8 mouse cellular contexts compared by ENCODE assay signal in genomic region chr10:80755291-80756015, GRCm38 (mm10). TPM values are rescaled to one million over a fixed set of nuclear protein-coding genes. Genes with fewer than 3 reads are reported as not detected.
DNase-seq lines count a peak whose midpoint lies in the region; ATAC-seq and TF ChIP-seq lines count a peak whose summit lies in the region.

No protein-coding gene starts in this region.

- TF ChIP-seq CTCF in testis, adult 2 months (IDR thresholded peaks at IDR 0.05; ENCODE audit: control insufficient read depth, insufficient read depth, insufficient replicate concordance, low read depth, low read length): no peak

- peak overlapping the region; percentile 94 for H3K27ac ChIP-seq in testis, adult 2 months (ENCODE audit: control insufficient read depth, insufficient read depth, low read depth, low read length)
- peak overlapping the region; percentile 77 for H3K27ac ChIP-seq in forebrain, embryonic 14.5 days (ENCODE audit: low read depth, low read length)
- H3K27ac ChIP-seq in liver, embryonic 12.5 days: peak overlapping the region; percentile 87
- H3K27ac ChIP-seq in stomach, embryonic 16.5 days (ENCODE audit: low read length): peak overlapping the region; percentile 62

- H3K4me2 ChIP-seq in forebrain, embryonic 14.5 days (ENCODE audit: low read length): peak overlapping the region; percentile 83
- H3K4me2 ChIP-seq in liver, embryonic 12.5 days: peak overlapping the region; percentile 87
- H3K4me2 ChIP-seq in stomach, embryonic 16.5 days (ENCODE audit: low read depth, low read length): peak overlapping the region; percentile 98

- under 1% methylated on average over 60 of the region's 75 CpGs for WGBS in forebrain, embryonic 14.5 days
- under 1% methylated on average over 74 of the region's 75 CpGs for WGBS in liver, embryonic 12.5 days (ENCODE audit: insufficient replicate concordance)
- WGBS in stomach, embryonic 16.5 days: under 1% methylated on average over 72 of the region's 75 CpGs

- no peak for DNase-seq in testis, postnatal 10 days (ENCODE audit: low spot score)
- DNase-seq in forebrain, embryonic 14.5 days (ENCODE audit: low spot score): no peak
- DNase-seq in adrenal gland, postnatal 25 days: no peak
- DNase-seq in spleen, postnatal 36 days (ENCODE audit: low spot score in 2 of 2): no peak
- no peak for DNase-seq in thymus, postnatal 36 days

- ATAC-seq in forebrain, embryonic 14.5 days: no peak
- ATAC-seq in liver, embryonic 12.5 days: peak; percentile 62
- no peak for ATAC-seq in stomach, embryonic 16.5 days (ENCODE audit: insufficient read depth, low FRiP score)

- H3K4me1 ChIP-seq in testis, adult 2 months (ENCODE audit: control insufficient read depth, insufficient read depth, low read length): peaks cover 41% of the 10 kb centered on the region
- peaks cover 28% of the 10 kb centered on the region for H3K4me1 ChIP-seq in forebrain, embryonic 14.5 days (ENCODE audit: control insufficient read depth, insufficient read depth, low read length)
- peaks cover 78% of the 10 kb centered on the region for H3K4me1 ChIP-seq in liver, embryonic 12.5 days
- H3K4me1 ChIP-seq in stomach, embryonic 16.5 days (ENCODE audit: control insufficient read depth, insufficient read depth, low read length): peaks cover 47% of the 10 kb centered on the region

- TF ChIP-seq POLR2A in testis, adult 2 months (IDR thresholded peaks at IDR 0.05; ENCODE audit: control insufficient read depth, low read depth, low read length): no peak

- no peaks in the 10 kb centered on the region for H3K36me3 ChIP-seq in testis, adult 2 months (ENCODE audit: control insufficient read depth, insufficient read depth, low read length)
- H3K36me3 ChIP-seq in forebrain, embryonic 14.5 days (ENCODE audit: control insufficient read depth, insufficient read depth, low read length): no peaks in the 10 kb centered on the region
- H3K36me3 ChIP-seq in liver, embryonic 12.5 days: 0 out of 2 replicates have a peak, but pooled peaks cover 2% of the 10 kb centered on the region
- H3K36me3 ChIP-seq in stomach, embryonic 16.5 days (ENCODE audit: control insufficient read depth, insufficient read depth, low read length): no peaks in the 10 kb centered on the region

- H3K9ac ChIP-seq in forebrain, embryonic 14.5 days (ENCODE audit: low read length): peak overlapping the region; percentile 95
- peak overlapping the region; percentile 96 for H3K9ac ChIP-seq in liver, embryonic 12.5 days
- H3K9ac ChIP-seq in stomach, embryonic 16.5 days (ENCODE audit: low read length): peak overlapping the region; percentile 95

- H3K27me3 ChIP-seq in testis, adult 2 months (ENCODE audit: control insufficient read depth, insufficient read depth, low read length): no peaks in the 10 kb centered on the region
- H3K27me3 ChIP-seq in forebrain, embryonic 14.5 days (replicated peaks; ENCODE audit: control insufficient read depth, insufficient read depth, low read length): no peaks in the 10 kb centered on the region
- no peaks in the 10 kb centered on the region for H3K27me3 ChIP-seq in liver, embryonic 12.5 days (replicated peaks)
- no peaks in the 10 kb centered on the region for H3K27me3 ChIP-seq in stomach, embryonic 16.5 days (ENCODE audit: control insufficient read depth, insufficient read depth, low read length)

- H3K9me3 ChIP-seq in forebrain, embryonic 14.5 days (replicated peaks; ENCODE audit: control insufficient read depth, low read length): no peaks in the 10 kb centered on the region
- H3K9me3 ChIP-seq in liver, embryonic 12.5 days (replicated peaks): no peaks in the 10 kb centered on the region
- no peaks in the 10 kb centered on the region for H3K9me3 ChIP-seq in stomach, embryonic 16.5 days (replicated peaks; ENCODE audit: control insufficient read depth, low read length)

- H3K4me3 ChIP-seq in testis, adult 2 months (ENCODE audit: control insufficient read depth, low read depth, low read length): peak overlapping the region; percentile 91
- peak overlapping the region; percentile 97 for H3K4me3 ChIP-seq in forebrain, embryonic 14.5 days (ENCODE audit: low read depth, low read length)
- peak overlapping the region; percentile 97 for H3K4me3 ChIP-seq in liver, embryonic 12.5 days
- H3K4me3 ChIP-seq in stomach, embryonic 16.5 days (replicated peaks; ENCODE audit: low read length): peak overlapping the region; percentile 92

RNA-seq across cellular contexts. Expression of gene Dot1l, which starts 0.4 kb away (rescaled TPM):
- 168 and 189 TPM in 2 replicates for polyA plus RNA-seq in testis, adult 2 months (2012; rRNA removed)
- 13.6 and 19.3 TPM in 2 replicates for polyA plus RNA-seq in forebrain, embryonic 14.5 days (2014; fragmentation: Nextera tagmentation; extraction: Ambion mirVana)
- 15.7 TPM in 2 replicates for polyA plus RNA-seq in liver, embryonic 12.5 days (2016; fragmentation: Nextera tagmentation; extraction: Ambion mirVana)
- polyA plus RNA-seq in stomach, embryonic 16.5 days (2015; fragmentation: Nextera tagmentation; extraction: Ambion mirVana): 11.8 and 13.9 TPM in 2 replicates
- total RNA-seq in adrenal gland, postnatal 25 days (2021): 97.3 and 102 TPM in 2 replicates

RNA-seq across cellular contexts. Expression of gene Ap3d1, which starts 13.4 kb away (rescaled TPM):
- polyA plus RNA-seq in testis, adult 2 months (2012; rRNA removed): 178 and 195 TPM in 2 replicates
- polyA plus RNA-seq in forebrain, embryonic 14.5 days (2014; fragmentation: Nextera tagmentation; extraction: Ambion mirVana): 81.0 and 99.5 TPM in 2 replicates
- polyA plus RNA-seq in liver, embryonic 12.5 days (2016; fragmentation: Nextera tagmentation; extraction: Ambion mirVana): 36.5 and 38.2 TPM in 2 replicates
- polyA plus RNA-seq in stomach, embryonic 16.5 days (2015; fragmentation: Nextera tagmentation; extraction: Ambion mirVana): 62.5 and 66.3 TPM in 2 replicates
- 94.4 and 102 TPM in 2 replicates for total RNA-seq in adrenal gland, postnatal 25 days (2021)

RNA-seq across cellular contexts. Expression of gene Sf3a2, which starts 42.5 kb away (rescaled TPM):
- polyA plus RNA-seq in testis, adult 2 months (2012; rRNA removed): 65.7 and 67.4 TPM in 2 replicates
- 66.6 and 71.7 TPM in 2 replicates for polyA plus RNA-seq in forebrain, embryonic 14.5 days (2014; fragmentation: Nextera tagmentation; extraction: Ambion mirVana)
- polyA plus RNA-seq in liver, embryonic 12.5 days (2016; fragmentation: Nextera tagmentation; extraction: Ambion mirVana): 53.5 and 54.1 TPM in 2 replicates
- polyA plus RNA-seq in stomach, embryonic 16.5 days (2015; fragmentation: Nextera tagmentation; extraction: Ambion mirVana): 51.3 and 53.7 TPM in 2 replicates
- 56.7 and 60.1 TPM in 2 replicates for total RNA-seq in adrenal gland, postnatal 25 days (2021)

RNA-seq across cellular contexts. Expression of gene Plekhj1, which starts 43.0 kb away (rescaled TPM):
- 41.4 and 45.8 TPM in 2 replicates for polyA plus RNA-seq in testis, adult 2 months (2012; rRNA removed)
- 140 and 143 TPM in 2 replicates for polyA plus RNA-seq in forebrain, embryonic 14.5 days (2014; fragmentation: Nextera tagmentation; extraction: Ambion mirVana)
- polyA plus RNA-seq in liver, embryonic 12.5 days (2016; fragmentation: Nextera tagmentation; extraction: Ambion mirVana): 134 and 137 TPM in 2 replicates
- 102 and 114 TPM in 2 replicates for polyA plus RNA-seq in stomach, embryonic 16.5 days (2015; fragmentation: Nextera tagmentation; extraction: Ambion mirVana)
- total RNA-seq in adrenal gland, postnatal 25 days (2021): 114 and 132 TPM in 2 replicates

RNA-seq across cellular contexts. Expression of gene Amh, which starts 49.6 kb away (rescaled TPM):
- polyA plus RNA-seq in testis, adult 2 months (2012; rRNA removed): 2.5 and 3.2 TPM in 2 replicates
- 0.10 TPM in 1 of 2 replicates, not detected in the other for polyA plus RNA-seq in forebrain, embryonic 14.5 days (2014; fragmentation: Nextera tagmentation; extraction: Ambion mirVana)
- polyA plus RNA-seq in liver, embryonic 12.5 days (2016; fragmentation: Nextera tagmentation; extraction: Ambion mirVana): 0.07 TPM in 1 of 2 replicates, not detected in the other
- polyA plus RNA-seq in stomach, embryonic 16.5 days (2015; fragmentation: Nextera tagmentation; extraction: Ambion mirVana): not detected in 2 replicates
- total RNA-seq in adrenal gland, postnatal 25 days (2021): 0.79 and 0.90 TPM in 2 replicates
